Mouse (Mus musculus) MEL (cell line): ENCODE data around the gene Tmppe. TPM values are rescaled to one million over a fixed set of nuclear protein-coding genes. Genes with fewer than 3 reads are reported as not detected.

ENCODE experiments used
- DNase-seq: peaks from one replicate; pipeline ENCODE4 v3.0.0; 2011; ENCODE audit warnings: low read depth, low spot score
- H3K27ac ChIP-seq: 2 replicates; pipeline ENCODE4 v1.5.1; 2012; ENCODE audit warnings: low read depth, mild to moderate bottlenecking, control low read depth, low read length, moderate library complexity; ENCODE audit not compliant: control insufficient read depth
- H3K27me3 ChIP-seq, 2 experiments: fragments of 150-350 bp in 1 of 2; sonication (generic) in 1 of 2; 2 replicates each; pipeline ENCODE4 v1.6.1; 2012; ENCODE audit warnings: low read length in 2 of 2, mild to moderate bottlenecking in 2 of 2, improper control_type of control experiment in 1 of 2, moderate library complexity in 1 of 2; ENCODE audit not compliant: insufficient read depth in 2 of 2, control insufficient read depth in 1 of 2
- H3K36me3 ChIP-seq, 2 experiments: 2 replicates each; pipeline ENCODE4 v1.6.1; 2012 to 2014; ENCODE audit warnings: low read length in 2 of 2, improper control_type of control experiment in 1 of 2, inconsistent platforms in 1 of 2, mild to moderate bottlenecking in 1 of 2; ENCODE audit not compliant: insufficient read depth in 2 of 2, control insufficient read depth in 1 of 2
- H3K4me1 ChIP-seq, 2 experiments: fragments of 150-350 bp in 1 of 2; sonication (generic) in 1 of 2; 2 replicates each; pipeline ENCODE4 v1.6.1; 2012; ENCODE audit warnings: low read length in 2 of 2, improper control_type of control experiment in 1 of 2, mild to moderate bottlenecking in 1 of 2; ENCODE audit not compliant: insufficient read depth in 2 of 2, control insufficient read depth in 1 of 2
- H3K4me3 ChIP-seq, 2 experiments: fragments of 150-350 bp in 1 of 2; sonication (generic) in 1 of 2; 2 replicates each; pipeline ENCODE4 v1.5.1; 2012; ENCODE audit warnings: low read depth in 2 of 2, low read length in 2 of 2, mild to moderate bottlenecking in 2 of 2, moderate library complexity in 2 of 2, control low read depth in 1 of 2, improper control_type of control experiment in 1 of 2; ENCODE audit not compliant: control insufficient read depth in 1 of 2, insufficient read depth in 1 of 2
- H3K79me2 ChIP-seq: 2 replicates; pipeline ENCODE4 v1.6.1; 2012; ENCODE audit warnings: mild to moderate bottlenecking, low read length, moderate library complexity; ENCODE audit not compliant: control insufficient read depth, poor library complexity, insufficient read depth
- H3K9ac ChIP-seq: 2 replicates; pipeline ENCODE4 v1.6.1; 2012; ENCODE audit warnings: low read depth, mild to moderate bottlenecking, control low read depth, low read length, moderate library complexity; ENCODE audit not compliant: control insufficient read depth, poor library complexity, severe bottlenecking
- H3K9me3 ChIP-seq: fragments of 150-350 bp; sonication (generic); replicated peaks from 2 replicates; pipeline ENCODE4 v1.6.1; 2012; ENCODE audit warnings: mild to moderate bottlenecking, low read length, improper control_type of control experiment, moderate library complexity; ENCODE audit not compliant: insufficient read depth
- BHLHE40 ChIP-seq: IDR thresholded peaks from 2 replicates; pipeline ENCODE4 v1.6.1; 2012; ENCODE audit warnings: low read depth, mild to moderate bottlenecking, inconsistent platforms, low read length, improper control_type of control experiment, borderline replicate concordance
- CHD1 ChIP-seq: IDR thresholded peaks from 2 replicates; pipeline ENCODE4 v1.6.1; 2012; ENCODE audit warnings: low read depth, mild to moderate bottlenecking, inconsistent platforms, low read length, improper control_type of control experiment
- CHD2 ChIP-seq: IDR thresholded peaks from 2 replicates; pipeline ENCODE4 v1.6.1; 2011; ENCODE audit warnings: low read length, improper control_type of control experiment
- ELF1 ChIP-seq: IDR thresholded peaks from 2 replicates; pipeline ENCODE4 v1.6.1; 2014; ENCODE audit warnings: low read depth, mild to moderate bottlenecking, inconsistent platforms, low read length, improper control_type of control experiment, moderate library complexity
- EP300 ChIP-seq, 2 experiments: IDR thresholded peaks; 2 replicates each; pipeline ENCODE4 v1.6.1; 2011; ENCODE audit warnings: improper control_type of control experiment in 2 of 2, low read length in 2 of 2, low read depth in 1 of 2, mild to moderate bottlenecking in 1 of 2
- ETS1 ChIP-seq: IDR thresholded peaks from 2 replicates; pipeline ENCODE4 v1.6.1; 2012; ENCODE audit warnings: low read depth, mild to moderate bottlenecking, inconsistent platforms, low read length, improper control_type of control experiment, moderate library complexity
- GABPA ChIP-seq: IDR thresholded peaks from 2 replicates; pipeline ENCODE4 v1.6.1; 2012; ENCODE audit warnings: low read depth, mild to moderate bottlenecking, inconsistent platforms, low read length, improper control_type of control experiment, moderate library complexity
- HCFC1 ChIP-seq: IDR thresholded peaks from 2 replicates; pipeline ENCODE4 v1.6.1; 2012; ENCODE audit warnings: low read depth, mild to moderate bottlenecking, inconsistent platforms, low read length, improper control_type of control experiment, moderate library complexity
- KAT2A ChIP-seq: conservative IDR thresholded peaks from 2 replicates; pipeline ENCODE4 v1.6.1; 2012; ENCODE audit warnings: low read depth, low read length, improper control_type of control experiment, inconsistent platforms
- MAZ ChIP-seq: IDR thresholded peaks from 2 replicates; pipeline ENCODE4 v1.6.1; 2012; ENCODE audit warnings: low read depth, mild to moderate bottlenecking, inconsistent platforms, low read length, improper control_type of control experiment
- MEF2A ChIP-seq: IDR thresholded peaks from 2 replicates; pipeline ENCODE4 v1.6.1; 2014; ENCODE audit warnings: low read depth, mild to moderate bottlenecking, inconsistent platforms, low read length, improper control_type of control experiment; ENCODE audit not compliant: poor library complexity, insufficient replicate concordance, severe bottlenecking; ENCODE audit errors: extremely low read depth
- MXI1 ChIP-seq: IDR thresholded peaks from 2 replicates; pipeline ENCODE4 v1.6.1; 2011; ENCODE audit warnings: mild to moderate bottlenecking, low read depth, low read length, improper control_type of control experiment
- NELFE ChIP-seq: IDR thresholded peaks from 2 replicates; pipeline ENCODE4 v1.6.1; 2011; ENCODE audit warnings: low read depth, low read length, improper control_type of control experiment
- NRF1 ChIP-seq: IDR thresholded peaks from 2 replicates; pipeline ENCODE4 v1.6.1; 2014; ENCODE audit warnings: low read depth, mild to moderate bottlenecking, inconsistent platforms, low read length, improper control_type of control experiment, moderate library complexity; ENCODE audit not compliant: poor library complexity, insufficient read depth, severe bottlenecking
- POLR2AphosphoS5 ChIP-seq: IDR thresholded peaks from 2 replicates; pipeline ENCODE4 v1.6.1; 2012; ENCODE audit warnings: low read depth, borderline replicate concordance, mild to moderate bottlenecking, inconsistent platforms, low read length, moderate library complexity, mixed read lengths
- RAD21 ChIP-seq: IDR thresholded peaks from 2 replicates; pipeline ENCODE4 v1.6.1; 2011; ENCODE audit warnings: mild to moderate bottlenecking, low read depth, low read length, improper control_type of control experiment
- RCOR1 ChIP-seq: IDR thresholded peaks from 2 replicates; pipeline ENCODE4 v1.6.1; 2012; ENCODE audit warnings: low read depth, mild to moderate bottlenecking, inconsistent platforms, low read length, improper control_type of control experiment
- SMC3 ChIP-seq: IDR thresholded peaks from 2 replicates; pipeline ENCODE4 v1.6.1; 2011; ENCODE audit warnings: low read depth, low read length, improper control_type of control experiment
- TBP ChIP-seq: IDR thresholded peaks from 2 replicates; pipeline ENCODE4 v1.8.0; 2011; ENCODE audit warnings: low read depth, low read length, improper control_type of control experiment
- TCF12 ChIP-seq: IDR thresholded peaks from 2 replicates; pipeline ENCODE4 v1.6.1; 2014; ENCODE audit warnings: low read depth, mild to moderate bottlenecking, inconsistent platforms, low read length, improper control_type of control experiment, moderate library complexity
- UBTF ChIP-seq: IDR thresholded peaks from 2 replicates; pipeline ENCODE4 v1.6.1; 2012; ENCODE audit warnings: low read depth, mild to moderate bottlenecking, inconsistent platforms, low read length, improper control_type of control experiment, moderate library complexity, borderline replicate concordance; ENCODE audit not compliant: insufficient read depth
- ZC3H11A ChIP-seq: IDR thresholded peaks from 2 replicates; pipeline ENCODE4 v1.6.1; 2012; ENCODE audit warnings: low read depth, mild to moderate bottlenecking, inconsistent platforms, low read length, improper control_type of control experiment
- ZMIZ1 ChIP-seq: IDR thresholded peaks from 2 replicates; pipeline ENCODE4 v1.6.1; 2012; ENCODE audit warnings: low read depth, mild to moderate bottlenecking, inconsistent platforms, low read length, improper control_type of control experiment, moderate library complexity
- ZNF384 ChIP-seq: IDR thresholded peaks from 2 replicates; pipeline ENCODE4 v1.6.1; 2012; ENCODE audit warnings: low read depth, mild to moderate bottlenecking, inconsistent platforms, low read length, improper control_type of control experiment
- polyA plus RNA-seq, 2 experiments: library from polyadenylated mRNA; stranded (reverse) in 1 of 2; unstranded in 1 of 2; fragments of >175 nt in 1 of 2; fragments of >200 nt in 1 of 2; gene quantifications; 2 replicates each; pipeline versions ENCODE4 v1.2.1 to v1.2.4; 2012; ENCODE audit warnings: low replicate concordance in 2 of 2, low read depth in 1 of 2; ENCODE audit not compliant: insufficient read length in 2 of 2, insufficient read depth in 1 of 2, missing spikeins in 1 of 2
- total RNA-seq: library from RNA; depleted of rRNA; stranded (reverse); fragments of 300-350 nt; gene quantifications from 2 replicates; pipeline ENCODE4 v1.2.3, GENCODE M21; 2012

Tmppe gene
- total and polyA plus RNA-seq, 3 experiments, result 7.5 to 9.2 TPM; not detected in 1

GRCm38 (mm10) chr9:114428103-114428834 is 27.4 kb downstream of the Tmppe start (continued):
- TF ChIP-seq UBTF (no peak), NELFE (no peak), MXI1 (peak; percentile 89), ZC3H11A (no peak)
- TF ChIP-seq, all 39 proteins: peak for 19

GRCm38 (mm10) chr9:114435668-114436067 is 34.8 kb downstream of the Tmppe start:
- Histone ChIP-seq H3K79me2 (no peaks in the 10 kb centered on the region), H3K4me3 (no peak overlapping the region), H3K9ac (no peak overlapping the region), H3K27ac (no peak overlapping the region), H3K27me3 (no peaks in the 10 kb centered on the region), H3K9me3 (no peaks in the 10 kb centered on the region), H3K4me1 (no peaks in the 10 kb centered on the region), H3K36me3 (no peaks in the 10 kb centered on the region; a peak in 1 of 4 replicates)
- no peak for DNase-seq
- TF ChIP-seq RAD21, result no peak
- TF ChIP-seq TCF12, result no peak
- peak; percentile 81 for TF ChIP-seq ZNF384

- Histone ChIP-seq H3K36me3 (no peaks in the 10 kb centered on the region), H3K9me3 (no peaks in the 10 kb centered on the region), H3K79me2 (no peaks in the 10 kb centered on the region), H3K9ac (no peak overlapping the region), H3K4me3 (no peak overlapping the region), H3K4me1 (no peaks in the 10 kb centered on the region), H3K27ac (no peak overlapping the region), H3K27me3 (no peaks in the 10 kb centered on the region)
- TF ChIP-seq TCF12 (no peak), NRF1 (no peak), TBP (no peak), MAZ (no peak), BHLHE40 (no peak), ZMIZ1 (no peak), ETS1 (no peak), HCFC1 (no peak), GABPA (no peak), SMC3 (no peak), EP300 (IDR thresholded peaks at IDR 0.05; ENCODE audit: low read depth in 1 of 2, low read length in 2 of 2) (no peak), CHD2 (no peak), CHD1 (no peak), RCOR1 (no peak), ELF1 (no peak), KAT2A (no peak), MXI1 (no peak), POLR2AphosphoS5 (no peak), MEF2A (no peak)
- DNase-seq, result no peak
Measured at GRCm38 (mm10) chr9:114440548-114440947, 39.6 kb downstream of the Tmppe start.
